Mouse (Mus musculus) cerebellum, postnatal 4 days (tissue): ENCODE measurements around the gene Phpt1.
A peak's percentile ranks its signal among the peaks of the same experiment; 100 is the strongest.

Experiments
- DNase-seq, 2 experiments: peaks; one replicate each; pipeline ENCODE4 v3.0.0; 2022; ENCODE audit warnings: low spot score in 2 of 2, mixed read lengths in 1 of 2

Phpt1 gene

GRCm38 (mm10) chr2:25574579-25575431, at the start of gene Phpt1, which contains the start of gene Mamdc4:
Phpt1 (minus strand) TSS chr2:25575224.
Mamdc4 (minus strand) TSS chr2:25574845.
- peak; percentile 87 to 95 for DNase-seq

GRCm38 (mm10) chr2:25621229-25622200, 46.5 kb upstream of the Phpt1 start, which contains the start of gene Tmem141:
Tmem141 (minus strand) TSS chr2:25622005.
- peak; percentile 74 to 80 for DNase-seq

GRCm38 (mm10) chr2:25620852-25621228, 45.8 kb upstream of the Phpt1 start:
- no peak for DNase-seq

- DNase-seq: no peak
These were observed 45.4 kb upstream of the Phpt1 start for GRCm38 (mm10) chr2:25620386-25620785.

- DNase-seq: no peak
These were observed 42.6 kb upstream of the Phpt1 start, which contains the start of gene Ccdc183 for GRCm38 (mm10) chr2:25617578-25617977. Ccdc183 (minus strand) TSS chr2:25617678.

- DNase-seq: no peak
These were observed 41.4 kb upstream of the Phpt1 start for GRCm38 (mm10) chr2:25616398-25616797.

GRCm38 (mm10) chr2:25608671-25609070, 33.6 kb upstream of the Phpt1 start:
- DNase-seq: no peak

GRCm38 (mm10) chr2:25607761-25608622, 33.0 kb upstream of the Phpt1 start, which contains the start of gene Rabl6:
Rabl6 (minus strand) TSS chr2:25608521.
- peak; percentile 70 to 88 for DNase-seq

- DNase-seq: no peak
These were observed 27.5 kb upstream of the Phpt1 start for GRCm38 (mm10) chr2:25602526-25602925.

- no peak for DNase-seq
These were observed 25.0 kb upstream of the Phpt1 start for GRCm38 (mm10) chr2:25600037-25600436.

GRCm38 (mm10) chr2:25598749-25599148, 23.7 kb upstream of the Phpt1 start:
- no peak for DNase-seq

GRCm38 (mm10) chr2:25596765-25597510, 21.9 kb upstream of the Phpt1 start:
- DNase-seq: no peak

GRCm38 (mm10) chr2:25591863-25592262, 16.8 kb upstream of the Phpt1 start:
- DNase-seq: no peak

- no peak for DNase-seq
These were observed 13.3 kb upstream of the Phpt1 start for GRCm38 (mm10) chr2:25588227-25588907.

GRCm38 (mm10) chr2:25587290-25587689, 12.3 kb upstream of the Phpt1 start:
- no peak for DNase-seq

- no peak for DNase-seq
These were observed 10.6 kb upstream of the Phpt1 start for GRCm38 (mm10) chr2:25585601-25586000.

- DNase-seq: no peak
These were observed 9.8 kb upstream of the Phpt1 start for GRCm38 (mm10) chr2:25584856-25585255.

GRCm38 (mm10) chr2:25584152-25584551, 9.1 kb upstream of the Phpt1 start:
- DNase-seq: no peak

GRCm38 (mm10) chr2:25583571-25583970, 8.5 kb upstream of the Phpt1 start:
- no peak for DNase-seq

- DNase-seq: no peak
These were observed 8.1 kb upstream of the Phpt1 start for GRCm38 (mm10) chr2:25583120-25583481.
